Mouse (Mus musculus): ENCODE measurements around the gene Med1.

- no peak for TF ChIP-seq CTCF (IDR thresholded peaks at IDR 0.05; ENCODE audit: control insufficient read depth, insufficient read depth, insufficient read length)
- no peak for TF ChIP-seq USF1 (IDR thresholded peaks at IDR 0.05; ENCODE audit: low read depth)
- no peak for TF ChIP-seq CEBPB (IDR thresholded peaks at IDR 0.05; ENCODE audit: low read depth)
These were observed 42.4 kb downstream of the Med1 start for GRCm38 (mm10) chr11:98150625-98151156.
